Mouse (Mus musculus) liver, postnatal 0 days (tissue): ENCODE measurements at regions not wholly inside any gene's neighbourhood (a gene's known extent, or its start where the extent isn't known, plus 50 kb on each side); places are given as distances from the start of the nearest gene placed in this dataset.
A peak's percentile ranks its signal among the peaks of the same experiment; 100 is the strongest.

Source experiments
- ATAC-seq: fragments of 200-750 bp; cut with Nextera tagmentation; 2 replicates; pipeline ENCODE4 v1.8.0; 2017; ENCODE audit warnings: mild to moderate bottlenecking, moderate library complexity
- DNase-seq: peaks from one replicate; pipeline ENCODE4 v3.0.0-alpha.2; 2016
- H3K27ac ChIP-seq: fragments of 300-500 bp; sonication (generic); 2 replicates; pipeline ENCODE4 v1.5.1; 2014; ENCODE audit warnings: antibody characterized with exemption, moderate library complexity, mild to moderate bottlenecking, low read depth
- H3K27me3 ChIP-seq: fragments of 300-500 bp; sonication (generic); 2 replicates; pipeline ENCODE4 v1.6.1; 2014; ENCODE audit warnings: low read length, control low read depth, mixed read lengths; ENCODE audit not compliant: insufficient read depth
- H3K36me3 ChIP-seq: fragments of 300-500 bp; sonication (generic); replicated peaks from 2 replicates; pipeline ENCODE4 v1.6.1; 2014; ENCODE audit warnings: mild to moderate bottlenecking, control low read depth, low read length, moderate library complexity, mixed read lengths; ENCODE audit not compliant: insufficient read depth
- H3K4me1 ChIP-seq: fragments of 300-500 bp; sonication (generic); 2 replicates; pipeline ENCODE4 v1.6.1; 2014; ENCODE audit warnings: antibody characterized with exemption, mild to moderate bottlenecking, control low read depth; ENCODE audit not compliant: insufficient read depth
- H3K4me2 ChIP-seq: fragments of 300-500 bp; sonication (generic); 2 replicates; pipeline ENCODE4 v1.6.1; 2014; ENCODE audit warnings: low read depth, mild to moderate bottlenecking, low read length, moderate library complexity, mixed read lengths
- H3K4me3 ChIP-seq: fragments of 300-500 bp; sonication (generic); 2 replicates; pipeline ENCODE4 v1.5.1; 2014; ENCODE audit warnings: low read depth, low read length
- H3K9ac ChIP-seq: fragments of 300-500 bp; sonication (generic); replicated peaks from 2 replicates; pipeline ENCODE4 v1.6.1; 2014; ENCODE audit warnings: mild to moderate bottlenecking, moderate library complexity
- H3K9me3 ChIP-seq: fragments of 300-500 bp; sonication (generic); 2 replicates; pipeline ENCODE4 v1.6.1; 2016; ENCODE audit warnings: mild to moderate bottlenecking, control low read depth, low read length, mixed read lengths
- CTCF ChIP-seq: sonication (generic); IDR thresholded peaks from 2 replicates; pipeline ENCODE4 v1.5.1; 2016; ENCODE audit warnings: antibody characterized with exemption, low read depth
- EP300 ChIP-seq: IDR thresholded peaks from 2 replicates; pipeline ENCODE4 v1.6.1; 2016; ENCODE audit warnings: antibody characterized with exemption, low read depth, mild to moderate bottlenecking
- WGBS: fragments of 180-500 bp; shearing (Covaris S2); extraction: QIAGEN DNeasy Blood & Tissue Kit; methylation state at CpG from one replicate; pipeline ENCODE4 v1.1.7; 2014; ENCODE audit not compliant: insufficient replicate concordance; 5-methylcytosine and 5-hydroxymethylcytosine counted together

GRCm38 (mm10) chr13:78427141-78428083 lies 227.9 kb upstream of the Nr2f1 start:
- DNase-seq (no peak), ATAC-seq (no peak)
- no peaks in the 10 kb centered on the region for H3K9me3 ChIP-seq
- TF ChIP-seq CTCF, result no peak
- TF ChIP-seq EP300, result no peak
- H3K27ac ChIP-seq, result no peak overlapping the region
- peak overlapping the region; percentile 50 for H3K4me2 ChIP-seq
- H3K27me3 ChIP-seq, result no peaks in the 10 kb centered on the region
- peak overlapping the region; percentile 10; the same call in 1 of the 2 replicates for H3K4me3 ChIP-seq
- no peak overlapping the region for H3K9ac ChIP-seq
- no peaks in the 10 kb centered on the region for H3K4me1 ChIP-seq
- no peaks in the 10 kb centered on the region for H3K36me3 ChIP-seq
- 12% methylated on average over 24 of the region's 24 CpGs for WGBS

- Histone ChIP-seq H3K27me3 (no peaks in the 10 kb centered on the region), H3K4me1 (no peaks in the 10 kb centered on the region), H3K4me2 (no peak overlapping the region), H3K9ac (no peak overlapping the region), H3K27ac (no peak overlapping the region), H3K4me3 (no peak overlapping the region), H3K36me3 (no peaks in the 10 kb centered on the region), H3K9me3 (no peaks in the 10 kb centered on the region)
- 63% methylated on average over 8 of the region's 8 CpGs for WGBS
- TF ChIP-seq EP300 (no peak), CTCF (no peak)
- no peak for DNase-seq
- ATAC-seq, result no peak
Observed at GRCm38 (mm10) chr13:78426306-78426921, 226.9 kb upstream of the Nr2f1 start.

GRCm38 (mm10) chr13:78405071-78405470 lies 205.5 kb upstream of the Nr2f1 start:
- Histone ChIP-seq H3K9me3 (no peaks in the 10 kb centered on the region), H3K9ac (no peak overlapping the region), H3K36me3 (no peaks in the 10 kb centered on the region), H3K27ac (no peak overlapping the region), H3K4me2 (no peak overlapping the region), H3K4me3 (no peak overlapping the region), H3K4me1 (no peaks in the 10 kb centered on the region), H3K27me3 (no peaks in the 10 kb centered on the region)
- DNase-seq, result no peak
- no peak for ATAC-seq
- WGBS, result 66% methylated on average over 3 of the region's 3 CpGs
- TF ChIP-seq EP300 (no peak), CTCF (no peak)

- Histone ChIP-seq H3K27me3 (no peaks in the 10 kb centered on the region), H3K27ac (no peak overlapping the region), H3K36me3 (no peaks in the 10 kb centered on the region), H3K9ac (no peak overlapping the region), H3K4me3 (no peak overlapping the region), H3K9me3 (no peaks in the 10 kb centered on the region), H3K4me2 (no peak overlapping the region), H3K4me1 (no peaks in the 10 kb centered on the region)
- WGBS, result 31% methylated on average over 2 of the region's 2 CpGs
- TF ChIP-seq CTCF, result no peak
- TF ChIP-seq EP300, result no peak
- ATAC-seq (no peak), DNase-seq (no peak)
Observed at GRCm38 (mm10) chr13:78383761-78384160, 184.2 kb upstream of the Nr2f1 start.

- Histone ChIP-seq H3K27ac (no peak overlapping the region), H3K9ac (no peak overlapping the region), H3K4me1 (no peaks in the 10 kb centered on the region), H3K27me3 (no peaks in the 10 kb centered on the region), H3K9me3 (no peaks in the 10 kb centered on the region), H3K4me3 (no peak overlapping the region), H3K36me3 (no peaks in the 10 kb centered on the region), H3K4me2 (no peak overlapping the region)
- no peak for ATAC-seq
- DNase-seq, result no peak
- 61% methylated on average over 1 of the region's 1 CpGs for WGBS
- no peak for TF ChIP-seq EP300
- no peak for TF ChIP-seq CTCF
Observed at GRCm38 (mm10) chr13:78361236-78361635, 161.7 kb upstream of the Nr2f1 start.

- H3K9me3 ChIP-seq, result no peaks in the 10 kb centered on the region
- H3K4me3 ChIP-seq, result no peak overlapping the region
- H3K36me3 ChIP-seq, result no peaks in the 10 kb centered on the region
- no peaks in the 10 kb centered on the region for H3K27me3 ChIP-seq
- no peak for TF ChIP-seq EP300
- no peak for TF ChIP-seq CTCF
- WGBS, result 61% methylated on average over 3 of the region's 3 CpGs
- no peak overlapping the region for H3K27ac ChIP-seq
- H3K9ac ChIP-seq, result no peak overlapping the region
- H3K4me2 ChIP-seq, result no peak overlapping the region
- DNase-seq, result no peak
- H3K4me1 ChIP-seq, result no peaks in the 10 kb centered on the region
- no peak for ATAC-seq
Observed at GRCm38 (mm10) chr13:78348830-78349229, 149.3 kb upstream of the Nr2f1 start.
